Mouse (Mus musculus) MEL (cell line): ENCODE measurements around the gene Entpd3.

ENCODE experiments used
- BHLHE40 ChIP-seq: IDR thresholded peaks from 2 replicates; pipeline ENCODE4 v1.6.1; 2012; ENCODE audit warnings: low read depth, mild to moderate bottlenecking, inconsistent platforms, low read length, improper control_type of control experiment, borderline replicate concordance
- CHD1 ChIP-seq: IDR thresholded peaks from 2 replicates; pipeline ENCODE4 v1.6.1; 2012; ENCODE audit warnings: low read depth, mild to moderate bottlenecking, inconsistent platforms, low read length, improper control_type of control experiment
- CTCF ChIP-seq, 3 experiments: IDR thresholded peaks in 2 of 3; conservative IDR thresholded peaks in 1 of 3; 2 replicates each; pipeline ENCODE4 v1.5.1; 2011 to 2012; ENCODE audit warnings: low read length in 3 of 3, low read depth in 2 of 3, mild to moderate bottlenecking in 2 of 3, improper control_type of control experiment in 1 of 3, inconsistent platforms in 1 of 3, mixed read lengths in 1 of 3, moderate library complexity in 1 of 3; ENCODE audit not compliant: control insufficient read depth in 1 of 3, insufficient read depth in 1 of 3, poor library complexity in 1 of 3, severe bottlenecking in 1 of 3
- E2F4 ChIP-seq: IDR thresholded peaks from 2 replicates; pipeline ENCODE4 v1.6.1; 2011; ENCODE audit warnings: low read depth, low read length, improper control_type of control experiment, borderline replicate concordance
- GATA1 ChIP-seq: IDR thresholded peaks from 2 replicates; pipeline ENCODE4 v1.6.1; 2011; ENCODE audit warnings: low read depth, low read length, improper control_type of control experiment
- MAX ChIP-seq: IDR thresholded peaks from 2 replicates; pipeline ENCODE4 v1.6.1; 2011; ENCODE audit warnings: low read length, improper control_type of control experiment
- MAZ ChIP-seq: IDR thresholded peaks from 2 replicates; pipeline ENCODE4 v1.6.1; 2012; ENCODE audit warnings: low read depth, mild to moderate bottlenecking, inconsistent platforms, low read length, improper control_type of control experiment
- MXI1 ChIP-seq: IDR thresholded peaks from 2 replicates; pipeline ENCODE4 v1.6.1; 2011; ENCODE audit warnings: mild to moderate bottlenecking, low read depth, low read length, improper control_type of control experiment
- POLR2A ChIP-seq, 2 experiments: IDR thresholded peaks; 2 replicates each; pipeline ENCODE4 v1.6.1; 2011 to 2012; ENCODE audit warnings: low read length in 2 of 2, mild to moderate bottlenecking in 2 of 2, control low read depth in 1 of 2, improper control_type of control experiment in 1 of 2, low read depth in 1 of 2, moderate library complexity in 1 of 2; ENCODE audit not compliant: control insufficient read depth in 1 of 2, insufficient read depth in 1 of 2, poor library complexity in 1 of 2
- USF1 ChIP-seq: IDR thresholded peaks from 2 replicates; pipeline ENCODE4 v1.6.1; 2014; ENCODE audit warnings: low read depth, mild to moderate bottlenecking, inconsistent platforms, low read length, improper control_type of control experiment, moderate library complexity
- ZKSCAN1 ChIP-seq: IDR thresholded peaks from 2 replicates; pipeline ENCODE4 v1.6.1; 2012; ENCODE audit warnings: low read depth, mild to moderate bottlenecking, inconsistent platforms, low read length, improper control_type of control experiment, moderate library complexity
- ZNF384 ChIP-seq: IDR thresholded peaks from 2 replicates; pipeline ENCODE4 v1.6.1; 2012; ENCODE audit warnings: low read depth, mild to moderate bottlenecking, inconsistent platforms, low read length, improper control_type of control experiment

- no peak for TF ChIP-seq CHD1
- no peak for TF ChIP-seq CTCF (IDR thresholded peaks at IDR 0.05 in 2 of 3, conservative IDR thresholded peaks at IDR 0.05 in 1 of 3; ENCODE audit: control insufficient read depth in 1 of 3, insufficient read depth in 1 of 3, low read depth in 2 of 3, low read length in 3 of 3, poor library complexity in 1 of 3, severe bottlenecking in 1 of 3)
- no peak for TF ChIP-seq POLR2A (IDR thresholded peaks at IDR 0.05; ENCODE audit: control insufficient read depth in 1 of 2, insufficient read depth in 1 of 2, low read depth in 1 of 2, low read length in 2 of 2, poor library complexity in 1 of 2)
- TF ChIP-seq BHLHE40: no peak
- TF ChIP-seq MAZ: no peak
- TF ChIP-seq ZNF384: peak; percentile 63
- TF ChIP-seq E2F4: no peak
- TF ChIP-seq MAX: no peak
- TF ChIP-seq GATA1: no peak
- no peak for TF ChIP-seq ZKSCAN1
- TF ChIP-seq USF1: no peak
- TF ChIP-seq MXI1: no peak
Measured at GRCm38 (mm10) chr9:120594839-120595238, 55.2 kb downstream of the Entpd3 start.
